Mouse (Mus musculus): ENCODE measurements at regions not wholly inside any gene's neighbourhood (a gene's known extent, or its start where the extent isn't known, plus 50 kb on each side); places are given as distances from the start of the nearest gene placed in this dataset.

DNA sequence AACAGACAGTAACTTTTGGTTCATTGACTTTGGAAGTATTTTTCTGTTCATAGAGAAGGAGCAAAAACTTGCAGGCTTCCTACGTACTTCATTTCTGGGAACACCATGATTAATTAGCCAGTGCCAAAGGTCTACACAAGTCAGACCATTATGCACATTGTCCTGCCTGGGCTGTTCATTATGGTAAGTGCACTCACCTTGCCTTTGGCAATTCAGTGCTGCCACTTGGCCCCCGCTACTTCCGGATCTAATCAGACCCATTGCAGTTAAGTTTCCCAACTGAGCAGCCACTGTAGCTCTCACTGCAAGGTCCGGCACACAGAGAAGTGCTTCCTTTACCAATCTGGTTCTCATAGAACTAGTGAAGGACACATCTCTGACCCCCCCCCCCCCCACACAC lies 215.8 kb upstream of the Tank start:
- TF ChIP-seq CTCF (IDR thresholded peaks at IDR 0.05; ENCODE audit: low read depth, low read length) (no peak), POLR2A (IDR thresholded peaks at IDR 0.05; ENCODE audit: extremely low read depth, insufficient read depth, low read length) (no peak)
